Mouse (Mus musculus) MEL (cell line): ENCODE results near the gene Ak6. TPM values are rescaled to one million over a fixed set of nuclear protein-coding genes. Genes with fewer than 3 reads are reported as not detected.

Experiments used
- DNase-seq: peaks from one replicate; pipeline ENCODE4 v3.0.0; 2011; ENCODE audit warnings: low read depth, low spot score
- H3K27ac ChIP-seq: 2 replicates; pipeline ENCODE4 v1.5.1; 2012; ENCODE audit warnings: low read depth, mild to moderate bottlenecking, control low read depth, low read length, moderate library complexity; ENCODE audit not compliant: control insufficient read depth
- H3K27me3 ChIP-seq, 2 experiments: fragments of 150-350 bp in 1 of 2; sonication (generic) in 1 of 2; 2 replicates each; pipeline ENCODE4 v1.6.1; 2012; ENCODE audit warnings: low read length in 2 of 2, mild to moderate bottlenecking in 2 of 2, improper control_type of control experiment in 1 of 2, moderate library complexity in 1 of 2; ENCODE audit not compliant: insufficient read depth in 2 of 2, control insufficient read depth in 1 of 2
- H3K36me3 ChIP-seq, 2 experiments: 2 replicates each; pipeline ENCODE4 v1.6.1; 2012 to 2014; ENCODE audit warnings: low read length in 2 of 2, improper control_type of control experiment in 1 of 2, inconsistent platforms in 1 of 2, mild to moderate bottlenecking in 1 of 2; ENCODE audit not compliant: insufficient read depth in 2 of 2, control insufficient read depth in 1 of 2
- H3K4me1 ChIP-seq, 2 experiments: fragments of 150-350 bp in 1 of 2; sonication (generic) in 1 of 2; 2 replicates each; pipeline ENCODE4 v1.6.1; 2012; ENCODE audit warnings: low read length in 2 of 2, improper control_type of control experiment in 1 of 2, mild to moderate bottlenecking in 1 of 2; ENCODE audit not compliant: insufficient read depth in 2 of 2, control insufficient read depth in 1 of 2
- H3K4me3 ChIP-seq, 2 experiments: fragments of 150-350 bp in 1 of 2; sonication (generic) in 1 of 2; 2 replicates each; pipeline ENCODE4 v1.5.1; 2012; ENCODE audit warnings: low read depth in 2 of 2, low read length in 2 of 2, mild to moderate bottlenecking in 2 of 2, moderate library complexity in 2 of 2, control low read depth in 1 of 2, improper control_type of control experiment in 1 of 2; ENCODE audit not compliant: control insufficient read depth in 1 of 2, insufficient read depth in 1 of 2
- H3K79me2 ChIP-seq: 2 replicates; pipeline ENCODE4 v1.6.1; 2012; ENCODE audit warnings: mild to moderate bottlenecking, low read length, moderate library complexity; ENCODE audit not compliant: control insufficient read depth, poor library complexity, insufficient read depth
- H3K9ac ChIP-seq: 2 replicates; pipeline ENCODE4 v1.6.1; 2012; ENCODE audit warnings: low read depth, mild to moderate bottlenecking, control low read depth, low read length, moderate library complexity; ENCODE audit not compliant: control insufficient read depth, poor library complexity, severe bottlenecking
- H3K9me3 ChIP-seq: fragments of 150-350 bp; sonication (generic); replicated peaks from 2 replicates; pipeline ENCODE4 v1.6.1; 2012; ENCODE audit warnings: mild to moderate bottlenecking, low read length, improper control_type of control experiment, moderate library complexity; ENCODE audit not compliant: insufficient read depth
- BHLHE40 ChIP-seq: IDR thresholded peaks from 2 replicates; pipeline ENCODE4 v1.6.1; 2012; ENCODE audit warnings: low read depth, mild to moderate bottlenecking, inconsistent platforms, low read length, improper control_type of control experiment, borderline replicate concordance
- CHD1 ChIP-seq: IDR thresholded peaks from 2 replicates; pipeline ENCODE4 v1.6.1; 2012; ENCODE audit warnings: low read depth, mild to moderate bottlenecking, inconsistent platforms, low read length, improper control_type of control experiment
- CTCF ChIP-seq, 3 experiments: IDR thresholded peaks in 2 of 3; conservative IDR thresholded peaks in 1 of 3; 2 replicates each; pipeline ENCODE4 v1.5.1; 2011 to 2012; ENCODE audit warnings: low read length in 3 of 3, low read depth in 2 of 3, mild to moderate bottlenecking in 2 of 3, improper control_type of control experiment in 1 of 3, inconsistent platforms in 1 of 3, mixed read lengths in 1 of 3, moderate library complexity in 1 of 3; ENCODE audit not compliant: control insufficient read depth in 1 of 3, insufficient read depth in 1 of 3, poor library complexity in 1 of 3, severe bottlenecking in 1 of 3
- ELF1 ChIP-seq: IDR thresholded peaks from 2 replicates; pipeline ENCODE4 v1.6.1; 2014; ENCODE audit warnings: low read depth, mild to moderate bottlenecking, inconsistent platforms, low read length, improper control_type of control experiment, moderate library complexity
- EP300 ChIP-seq, 2 experiments: IDR thresholded peaks; 2 replicates each; pipeline ENCODE4 v1.6.1; 2011; ENCODE audit warnings: improper control_type of control experiment in 2 of 2, low read length in 2 of 2, low read depth in 1 of 2, mild to moderate bottlenecking in 1 of 2
- GABPA ChIP-seq: IDR thresholded peaks from 2 replicates; pipeline ENCODE4 v1.6.1; 2012; ENCODE audit warnings: low read depth, mild to moderate bottlenecking, inconsistent platforms, low read length, improper control_type of control experiment, moderate library complexity
- GATA1 ChIP-seq: IDR thresholded peaks from 2 replicates; pipeline ENCODE4 v1.6.1; 2011; ENCODE audit warnings: low read depth, low read length, improper control_type of control experiment
- JUND ChIP-seq: IDR thresholded peaks from 2 replicates; pipeline ENCODE4 v1.6.1; 2011; ENCODE audit warnings: low read depth, mild to moderate bottlenecking, improper control_type of control experiment, low read length
- KAT2A ChIP-seq: conservative IDR thresholded peaks from 2 replicates; pipeline ENCODE4 v1.6.1; 2012; ENCODE audit warnings: low read depth, low read length, improper control_type of control experiment, inconsistent platforms
- MAFK ChIP-seq: IDR thresholded peaks from 2 replicates; pipeline ENCODE4 v1.6.1; 2011; ENCODE audit warnings: low read depth, mild to moderate bottlenecking, low read length, improper control_type of control experiment, borderline replicate concordance
- MAZ ChIP-seq: IDR thresholded peaks from 2 replicates; pipeline ENCODE4 v1.6.1; 2012; ENCODE audit warnings: low read depth, mild to moderate bottlenecking, inconsistent platforms, low read length, improper control_type of control experiment
- MEF2A ChIP-seq: IDR thresholded peaks from 2 replicates; pipeline ENCODE4 v1.6.1; 2014; ENCODE audit warnings: low read depth, mild to moderate bottlenecking, inconsistent platforms, low read length, improper control_type of control experiment; ENCODE audit not compliant: poor library complexity, insufficient replicate concordance, severe bottlenecking; ENCODE audit errors: extremely low read depth
- MYB ChIP-seq: IDR thresholded peaks from 2 replicates; pipeline ENCODE4 v1.6.1; 2011; ENCODE audit warnings: mild to moderate bottlenecking, low read depth, low read length, improper control_type of control experiment
- NRF1 ChIP-seq: IDR thresholded peaks from 2 replicates; pipeline ENCODE4 v1.6.1; 2014; ENCODE audit warnings: low read depth, mild to moderate bottlenecking, inconsistent platforms, low read length, improper control_type of control experiment, moderate library complexity; ENCODE audit not compliant: poor library complexity, insufficient read depth, severe bottlenecking
- POLR2A ChIP-seq, 2 experiments: IDR thresholded peaks; 2 replicates each; pipeline ENCODE4 v1.6.1; 2011 to 2012; ENCODE audit warnings: low read length in 2 of 2, mild to moderate bottlenecking in 2 of 2, control low read depth in 1 of 2, improper control_type of control experiment in 1 of 2, low read depth in 1 of 2, moderate library complexity in 1 of 2; ENCODE audit not compliant: control insufficient read depth in 1 of 2, insufficient read depth in 1 of 2, poor library complexity in 1 of 2
- POLR2AphosphoS2 ChIP-seq: IDR thresholded peaks from 2 replicates; pipeline ENCODE4 v1.6.1; 2011; ENCODE audit warnings: low read length, improper control_type of control experiment
- RAD21 ChIP-seq: IDR thresholded peaks from 2 replicates; pipeline ENCODE4 v1.6.1; 2011; ENCODE audit warnings: mild to moderate bottlenecking, low read depth, low read length, improper control_type of control experiment
- SIN3A ChIP-seq: IDR thresholded peaks from 2 replicates; pipeline ENCODE4 v1.6.1; 2012; ENCODE audit warnings: low read length, improper control_type of control experiment, inconsistent platforms
- SMC3 ChIP-seq: IDR thresholded peaks from 2 replicates; pipeline ENCODE4 v1.6.1; 2011; ENCODE audit warnings: low read depth, low read length, improper control_type of control experiment
- UBTF ChIP-seq: IDR thresholded peaks from 2 replicates; pipeline ENCODE4 v1.6.1; 2012; ENCODE audit warnings: low read depth, mild to moderate bottlenecking, inconsistent platforms, low read length, improper control_type of control experiment, moderate library complexity, borderline replicate concordance; ENCODE audit not compliant: insufficient read depth
- USF2 ChIP-seq, 2 experiments: IDR thresholded peaks; 2 replicates each; pipeline ENCODE4 v1.6.1; 2011 to 2012; ENCODE audit warnings: improper control_type of control experiment in 2 of 2, low read length in 2 of 2, borderline replicate concordance in 1 of 2, inconsistent platforms in 1 of 2, low read depth in 1 of 2, mild to moderate bottlenecking in 1 of 2; ENCODE audit not compliant: insufficient read depth in 1 of 2
- ZC3H11A ChIP-seq: IDR thresholded peaks from 2 replicates; pipeline ENCODE4 v1.6.1; 2012; ENCODE audit warnings: low read depth, mild to moderate bottlenecking, inconsistent platforms, low read length, improper control_type of control experiment
- ZKSCAN1 ChIP-seq: IDR thresholded peaks from 2 replicates; pipeline ENCODE4 v1.6.1; 2012; ENCODE audit warnings: low read depth, mild to moderate bottlenecking, inconsistent platforms, low read length, improper control_type of control experiment, moderate library complexity
- ZMIZ1 ChIP-seq: IDR thresholded peaks from 2 replicates; pipeline ENCODE4 v1.6.1; 2012; ENCODE audit warnings: low read depth, mild to moderate bottlenecking, inconsistent platforms, low read length, improper control_type of control experiment, moderate library complexity
- polyA plus RNA-seq, 2 experiments: library from polyadenylated mRNA; stranded (reverse) in 1 of 2; unstranded in 1 of 2; fragments of >175 nt in 1 of 2; fragments of >200 nt in 1 of 2; gene quantifications; 2 replicates each; pipeline versions ENCODE4 v1.2.1 to v1.2.4; 2012; ENCODE audit warnings: low replicate concordance in 2 of 2, low read depth in 1 of 2; ENCODE audit not compliant: insufficient read length in 2 of 2, insufficient read depth in 1 of 2, missing spikeins in 1 of 2
- total RNA-seq: library from RNA; depleted of rRNA; stranded (reverse); fragments of 300-350 nt; gene quantifications from 2 replicates; pipeline ENCODE4 v1.2.3, GENCODE M21; 2012

The Ak6 gene
- total and polyA plus RNA-seq, 3 experiments: 199 to 234 (median 216) TPM

GRCm38 (mm10) chr13:100687513-100687912 lies 36.7 kb downstream of the Ak6 start:
- DNase-seq: peak; percentile 59
- no peaks in the 10 kb centered on the region for H3K79me2 ChIP-seq

GRCm38 (mm10) chr13:100697541-100697940 lies 46.8 kb downstream of the Ak6 start:
- DNase-seq: no peak
- Histone ChIP-seq H3K36me3 (peaks cover 0 to 7% of the 10 kb centered on the region in 2 experiments; a peak in 2 of 4 replicates), H3K4me1 (no peaks in the 10 kb centered on the region), H3K27me3 (no peaks in the 10 kb centered on the region), H3K27ac (no peak overlapping the region), H3K79me2 (no peaks in the 10 kb centered on the region), H3K9me3 (no peaks in the 10 kb centered on the region)
- TF ChIP-seq CHD1 (no peak), MAZ (no peak), JUND (no peak)
- TF ChIP-seq, all 39 proteins: peak for 0
- Histone ChIP-seq H3K4me3 (no peak overlapping the region), H3K9ac (no peak overlapping the region)

More at GRCm38 (mm10) chr13:100687513-100687912, 36.7 kb downstream of the Ak6 start:
- no peaks in the 10 kb centered on the region for H3K27me3 ChIP-seq
- no peak overlapping the region for H3K4me3 ChIP-seq
- H3K36me3 ChIP-seq: peaks cover 0 to 3% of the 10 kb centered on the region in 2 experiments; a peak in 2 of 4 replicates
- TF ChIP-seq MAFK (no peak), NRF1 (no peak), ZC3H11A (peak; percentile 47), MEF2A (no peak), GATA1 (no peak), BHLHE40 (no peak), RAD21 (peak; percentile 74), MAZ (no peak), SMC3 (peak; percentile 62), POLR2AphosphoS2 (no peak), EP300 (IDR thresholded peaks at IDR 0.05; ENCODE audit: low read depth in 1 of 2, low read length in 2 of 2) (no peak), CTCF (IDR thresholded peaks at IDR 0.05 in 2 of 3, conservative IDR thresholded peaks at IDR 0.05 in 1 of 3; ENCODE audit: control insufficient read depth in 1 of 3, insufficient read depth in 1 of 3, low read depth in 2 of 3, low read length in 3 of 3, poor library complexity in 1 of 3, severe bottlenecking in 1 of 3) (peak in 2 of 3 experiments; percentile 49 to 66; a peak in 5 of 6 replicates)
- H3K4me1 ChIP-seq: no peaks in the 10 kb centered on the region; a peak in 1 of 4 replicates
- H3K27ac ChIP-seq: no peak overlapping the region
- H3K9me3 ChIP-seq: no peaks in the 10 kb centered on the region
- no peak overlapping the region for H3K9ac ChIP-seq

GRCm38 (mm10) chr13:100698866-100699265 lies 48.1 kb downstream of the Ak6 start:
- Histone ChIP-seq H3K4me1 (no peaks in the 10 kb centered on the region), H3K9ac (no peak overlapping the region), H3K9me3 (no peaks in the 10 kb centered on the region), H3K27ac (no peak overlapping the region), H3K4me3 (no peak overlapping the region), H3K27me3 (no peaks in the 10 kb centered on the region)
- DNase-seq: no peak
- TF ChIP-seq SIN3A (no peak), UBTF (no peak), POLR2A (IDR thresholded peaks at IDR 0.05; ENCODE audit: control insufficient read depth in 1 of 2, insufficient read depth in 1 of 2, low read depth in 1 of 2, low read length in 2 of 2, poor library complexity in 1 of 2) (no peak), GABPA (no peak), ELF1 (no peak), USF2 (IDR thresholded peaks at IDR 0.05; ENCODE audit: borderline replicate concordance in 1 of 2, insufficient read depth in 1 of 2, low read depth in 1 of 2, low read length in 2 of 2) (no peak), ZMIZ1 (no peak), GATA1 (no peak), SMC3 (no peak), ZKSCAN1 (no peak), CHD1 (no peak), MAFK (no peak), KAT2A (no peak), MYB (no peak)
- TF ChIP-seq, all 39 proteins: peak for 0
- no peaks in the 10 kb centered on the region for H3K79me2 ChIP-seq
- H3K36me3 ChIP-seq: peaks cover 0 to 18% of the 10 kb centered on the region in 2 experiments; a peak in 2 of 4 replicates
